Mouse (Mus musculus) MEL (cell line): ENCODE measurements at regions not wholly inside any gene's neighbourhood (a gene's known extent, or its start where the extent isn't known, plus 50 kb on each side); places are given as distances from the start of the nearest gene placed in this dataset.

Source experiments
- EP300 ChIP-seq, 2 experiments: IDR thresholded peaks; 2 replicates each; pipeline ENCODE4 v1.6.1; 2011; ENCODE audit warnings: improper control_type of control experiment in 2 of 2, low read length in 2 of 2, low read depth in 1 of 2, mild to moderate bottlenecking in 1 of 2
- HCFC1 ChIP-seq: IDR thresholded peaks from 2 replicates; pipeline ENCODE4 v1.6.1; 2012; ENCODE audit warnings: low read depth, mild to moderate bottlenecking, inconsistent platforms, low read length, improper control_type of control experiment, moderate library complexity
- MAFK ChIP-seq: IDR thresholded peaks from 2 replicates; pipeline ENCODE4 v1.6.1; 2011; ENCODE audit warnings: low read depth, mild to moderate bottlenecking, low read length, improper control_type of control experiment, borderline replicate concordance
- MAX ChIP-seq: IDR thresholded peaks from 2 replicates; pipeline ENCODE4 v1.6.1; 2011; ENCODE audit warnings: low read length, improper control_type of control experiment
- NELFE ChIP-seq: IDR thresholded peaks from 2 replicates; pipeline ENCODE4 v1.6.1; 2011; ENCODE audit warnings: low read depth, low read length, improper control_type of control experiment
- NRF1 ChIP-seq: IDR thresholded peaks from 2 replicates; pipeline ENCODE4 v1.6.1; 2014; ENCODE audit warnings: low read depth, mild to moderate bottlenecking, inconsistent platforms, low read length, improper control_type of control experiment, moderate library complexity; ENCODE audit not compliant: poor library complexity, insufficient read depth, severe bottlenecking
- RAD21 ChIP-seq: IDR thresholded peaks from 2 replicates; pipeline ENCODE4 v1.6.1; 2011; ENCODE audit warnings: mild to moderate bottlenecking, low read depth, low read length, improper control_type of control experiment
- TCF12 ChIP-seq: IDR thresholded peaks from 2 replicates; pipeline ENCODE4 v1.6.1; 2014; ENCODE audit warnings: low read depth, mild to moderate bottlenecking, inconsistent platforms, low read length, improper control_type of control experiment, moderate library complexity
- ZNF384 ChIP-seq: IDR thresholded peaks from 2 replicates; pipeline ENCODE4 v1.6.1; 2012; ENCODE audit warnings: low read depth, mild to moderate bottlenecking, inconsistent platforms, low read length, improper control_type of control experiment

- TF ChIP-seq EP300 (IDR thresholded peaks at IDR 0.05; ENCODE audit: low read depth in 1 of 2, low read length in 2 of 2) (no peak), NELFE (no peak), MAFK (no peak), TCF12 (no peak), ZNF384 (no peak), RAD21 (no peak), MAX (no peak), HCFC1 (no peak), NRF1 (no peak)
These were observed 61.5 kb upstream of the Slc44a3 start for GRCm38 (mm10) chr3:121593598-121594117.
